Mouse (Mus musculus) G1E-ER4 (cell line): ENCODE results near the gene Ccer2. TPM values are rescaled to one million over a fixed set of nuclear protein-coding genes. Genes with fewer than 3 reads are reported as not detected.

Source experiments
- GATA1 ChIP-seq: IDR thresholded peaks from one replicate; pipeline ENCODE4 v1.8.0; 2012; ENCODE audit warnings: low read length, inconsistent platforms
- polyA plus RNA-seq: library from polyadenylated mRNA; stranded (reverse); fragments of >175 nt; gene quantifications from 2 replicates; pipeline ENCODE4 v1.2.3, GENCODE M21; 2012

The Ccer2 gene
- polyA plus RNA-seq, 1 experiment, result 0.10 TPM

DNA sequence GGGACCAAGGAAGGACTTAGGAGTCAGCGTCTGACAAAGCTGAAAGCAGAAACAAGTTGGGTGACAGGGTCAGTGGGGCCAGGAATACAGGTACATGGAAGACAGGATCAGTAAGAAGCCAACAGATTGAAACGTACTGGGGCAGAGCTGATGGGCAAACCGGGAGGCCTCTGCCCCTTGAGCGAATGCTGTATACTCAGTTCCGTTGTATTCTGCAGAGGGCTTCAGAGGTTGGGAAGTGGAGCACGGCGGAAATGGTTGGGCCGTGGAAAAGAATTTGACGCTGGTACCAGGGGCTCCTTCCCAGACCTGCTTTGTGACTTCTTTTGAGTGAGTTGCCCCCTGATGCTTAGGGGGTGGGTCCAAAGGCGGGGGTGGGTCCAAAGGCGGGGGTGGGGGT is 22.8 kb upstream of the Ccer2 start:
- TF ChIP-seq GATA1, result no peak

DNA sequence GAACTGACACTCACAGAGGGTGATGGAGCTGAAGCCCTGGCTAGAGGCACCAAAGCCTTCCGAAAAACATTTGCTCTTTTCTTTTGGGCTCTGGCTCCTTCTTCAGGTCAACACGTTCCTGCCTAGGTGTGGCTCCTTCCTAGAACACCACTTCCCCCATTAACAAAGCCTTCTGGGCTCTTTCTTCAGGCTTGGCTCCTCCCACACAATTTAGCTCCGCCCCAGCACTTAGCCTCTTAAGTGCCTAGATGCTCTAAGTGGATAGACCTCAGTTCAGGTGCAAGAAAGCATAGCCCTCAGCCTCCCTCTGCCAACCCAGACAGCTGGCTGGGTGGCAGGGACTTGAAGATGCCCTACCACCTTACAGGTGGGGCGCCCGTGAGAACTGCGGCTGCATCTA is 20.3 kb upstream of the Ccer2 start:
- no peak for TF ChIP-seq GATA1

GRCm38 (mm10) chr7:28739829-28740228 is 16.1 kb upstream of the Ccer2 start:
- TF ChIP-seq GATA1, result no peak

- no peak for TF ChIP-seq GATA1
These were observed 15.0 kb upstream of the Ccer2 start for GRCm38 (mm10) chr7:28740949-28741348.

- no peak for TF ChIP-seq GATA1
These were observed 14.6 kb upstream of the Ccer2 start for GRCm38 (mm10) chr7:28741368-28741708.

GRCm38 (mm10) chr7:28741709-28742438 is 14.1 kb upstream of the Ccer2 start, which contains the start of the genes Mrps12 and Sars2:
Gene Mrps12 (minus strand): TSS chr7:28741820.
Gene Sars2 (plus strand): TSS chr7:28741992.
- TF ChIP-seq GATA1, result peak; percentile 24

DNA sequence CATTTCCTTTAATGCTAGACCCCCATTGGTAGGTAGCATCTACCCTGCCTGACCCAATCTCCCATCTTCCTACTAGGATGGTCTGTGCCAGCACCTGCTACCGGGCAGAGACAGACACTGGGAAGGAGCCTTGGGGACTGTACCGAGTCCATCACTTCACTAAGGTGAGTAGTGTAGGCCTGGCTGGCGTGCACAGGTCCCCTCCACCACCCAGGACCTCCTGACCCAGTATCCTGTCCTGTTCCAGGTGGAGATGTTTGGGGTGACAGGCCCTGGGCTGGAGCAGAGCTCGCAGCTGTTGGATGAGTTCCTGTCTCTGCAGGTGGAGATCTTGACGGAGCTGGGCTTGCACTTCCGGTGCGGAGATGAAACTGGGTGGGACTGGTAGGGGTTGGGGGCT is 6.0 kb upstream of the Ccer2 start:
- no peak for TF ChIP-seq GATA1

- no peak for TF ChIP-seq GATA1
These were observed 2.6 kb downstream of the Ccer2 start for GRCm38 (mm10) chr7:28758623-28759022.

GRCm38 (mm10) chr7:28761907-28762306 is 5.9 kb downstream of the Ccer2 start:
- no peak for TF ChIP-seq GATA1

DNA sequence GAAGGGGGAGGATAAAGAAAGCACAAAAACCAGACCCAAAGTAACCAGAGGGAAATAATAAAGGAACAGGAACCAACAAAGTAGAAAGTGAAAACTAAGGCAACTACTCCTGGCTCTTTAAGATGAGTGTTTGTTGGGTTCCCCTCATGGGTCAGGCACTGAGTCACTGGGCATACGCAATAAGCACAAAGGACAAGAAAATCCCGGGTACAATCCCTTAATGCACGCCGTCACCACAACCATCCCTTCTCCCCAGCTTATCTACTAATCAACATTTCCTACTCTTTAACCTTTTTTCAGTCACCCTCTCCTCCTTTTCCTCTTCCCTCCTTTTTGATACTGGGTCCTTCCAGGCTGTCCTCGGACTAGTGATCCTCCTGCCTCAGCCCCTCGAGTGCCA is 9.2 kb downstream of the Ccer2 start:
- TF ChIP-seq GATA1, result no peak

DNA sequence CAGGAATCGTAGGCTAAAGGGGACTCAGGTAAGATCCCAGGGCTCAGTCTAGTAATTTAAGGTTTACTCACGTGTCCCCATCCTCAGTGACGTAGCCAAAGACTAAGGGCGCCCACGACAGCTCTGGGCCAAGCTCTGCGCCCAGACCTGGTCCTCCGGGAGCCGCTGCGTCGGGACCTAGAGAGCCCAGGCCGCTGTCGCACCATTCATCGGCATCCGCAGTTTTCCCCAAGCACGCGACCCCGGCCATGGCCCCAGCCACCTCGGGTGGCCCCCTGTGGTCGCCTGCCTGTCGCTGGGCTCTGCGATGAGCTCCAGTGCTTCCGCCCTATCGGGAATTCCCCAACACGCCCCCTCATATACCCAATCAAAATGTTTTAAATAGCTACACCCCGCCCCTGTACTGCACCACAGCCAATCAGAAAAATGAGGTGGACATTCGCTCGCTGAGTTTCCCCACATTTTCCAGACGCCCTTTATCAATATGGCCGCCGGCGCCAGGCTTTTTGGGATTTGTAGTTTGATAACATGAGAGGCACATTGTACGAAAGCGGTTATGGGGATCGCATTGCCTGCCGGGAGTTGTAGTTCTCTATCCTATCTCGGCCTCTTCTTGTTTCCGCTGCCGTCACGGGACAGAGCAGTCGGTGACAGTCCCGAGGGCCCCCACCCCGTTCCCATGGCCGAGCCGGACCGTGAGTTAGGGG is 10.4 kb downstream of the Ccer2 start, which contains the start of gene Sirt2:
TSS of gene Sirt2 (plus strand) at position 563 of the 707 bp plus-strand sequence.
- TF ChIP-seq GATA1, result no peak

GRCm38 (mm10) chr7:28766910-28767309 is 10.9 kb downstream of the Ccer2 start:
- TF ChIP-seq GATA1, result no peak

DNA sequence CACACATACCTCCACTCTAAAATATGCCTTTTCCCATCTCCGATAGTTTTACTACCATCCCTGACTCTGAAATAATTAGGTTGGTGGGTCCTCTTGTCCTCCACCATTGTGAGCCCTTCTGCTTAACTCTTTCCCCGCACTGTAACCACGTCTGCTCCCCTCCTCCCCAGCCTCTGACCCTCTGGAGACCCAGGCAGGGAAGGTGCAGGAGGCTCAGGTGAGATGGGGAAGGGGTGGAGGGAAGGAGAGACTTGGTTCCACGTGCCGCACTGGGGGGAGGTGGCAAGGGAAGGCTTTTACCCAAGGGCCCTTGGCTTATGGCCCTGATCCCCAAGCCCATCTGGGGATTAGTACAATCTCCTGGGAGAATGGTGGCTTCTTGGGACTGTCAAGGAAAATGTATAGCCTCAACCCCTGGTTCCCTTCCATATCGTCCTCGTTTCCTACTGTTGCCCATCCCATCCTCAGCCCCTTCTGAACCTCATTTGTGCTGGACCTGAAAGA is 11.5 kb downstream of the Ccer2 start, which contains the start of gene Nfkbib:
TSS of gene Nfkbib (minus strand) at position 51 of the 504 bp plus-strand sequence.
- no peak for TF ChIP-seq GATA1

- TF ChIP-seq GATA1, result no peak
These were observed 13.5 kb downstream of the Ccer2 start for GRCm38 (mm10) chr7:28769414-28769958.

DNA sequence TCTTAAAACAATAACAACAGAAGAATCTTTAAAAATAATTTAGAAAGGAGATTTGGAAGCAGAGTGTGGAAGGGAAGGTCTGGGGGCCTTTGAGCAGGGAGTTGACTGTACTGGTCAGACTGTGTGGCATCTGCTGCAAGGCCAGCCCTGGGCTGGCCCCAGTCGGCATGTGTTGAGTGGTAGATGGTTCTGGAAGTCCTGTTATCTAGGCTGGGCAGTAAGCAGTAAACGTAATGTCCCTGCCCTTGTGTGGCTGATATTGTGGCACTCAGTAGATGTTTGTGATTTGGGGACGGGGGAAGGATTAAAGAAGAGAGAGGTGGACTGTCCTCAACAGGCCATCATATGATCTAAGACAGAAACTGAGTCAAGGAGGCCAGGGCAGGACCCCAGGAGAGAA is 14.3 kb downstream of the Ccer2 start:
- no peak for TF ChIP-seq GATA1

DNA sequence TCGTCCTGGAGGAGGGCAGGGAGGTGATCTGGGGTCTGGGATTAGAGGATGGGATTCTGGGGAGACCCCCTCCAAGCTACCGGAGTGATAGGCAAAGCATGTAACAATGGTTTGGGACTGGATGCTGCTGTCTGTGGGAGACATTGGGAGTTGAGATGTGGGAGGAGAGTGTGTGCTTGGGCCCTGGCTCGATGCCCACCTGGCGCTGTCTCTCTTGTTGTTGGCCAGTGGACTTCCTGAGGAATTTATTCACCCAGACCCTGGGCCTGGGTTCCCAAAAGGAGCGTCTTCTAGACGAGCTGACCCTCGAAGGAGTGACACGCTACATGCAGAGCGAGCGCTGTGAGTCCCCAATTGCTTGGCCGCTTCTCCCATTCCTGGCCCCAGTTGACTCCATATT is 15.9 kb downstream of the Ccer2 start:
- no peak for TF ChIP-seq GATA1
